Mouse (Mus musculus): Measurements from ENCODE around the gene Abcb11.
"Not testable (repeated sequence)": the region's sequence is repeated elsewhere in the genome, so short reads cannot be mapped to it uniquely, and the experiment has no call there.

GRCm38 (mm10) chr2:69355402-69355801 lies 13.0 kb upstream of the Abcb11 start:
- TF ChIP-seq POLR2AphosphoS2 (IDR thresholded peaks at IDR 0.05; ENCODE audit: low read depth, low read length); POLR2A (IDR thresholded peaks at IDR 0.05; ENCODE audit: low read depth, low read length); MAZ (IDR thresholded peaks at IDR 0.05; ENCODE audit: low read depth, low read length); CTCF (conservative IDR thresholded peaks at IDR 0.05 in 1 of 2, IDR thresholded peaks at IDR 0.05 in 1 of 2; ENCODE audit: low read depth in 2 of 2, low read length in 2 of 2); MEF2A (IDR thresholded peaks at IDR 0.05; ENCODE audit: borderline replicate concordance, low read depth, low read length); ZMIZ1 (IDR thresholded peaks at IDR 0.05; ENCODE audit: low read depth, low read length); E2F4 (IDR thresholded peaks at IDR 0.05; ENCODE audit: insufficient replicate concordance, low read depth, low read length); USF2 (conservative IDR thresholded peaks at IDR 0.05; ENCODE audit: low read depth, low read length); ZKSCAN1 (IDR thresholded peaks at IDR 0.05; ENCODE audit: borderline replicate concordance, low read depth, low read length); NRF1 (IDR thresholded peaks at IDR 0.05; ENCODE audit: low read depth, low read length): not testable (repeated sequence)
